15 mouse cellular contexts compared by ENCODE assay signal in genomic region chr2:64072158-64072557, GRCm38 (mm10).
"Had no signal": no experiment of that assay in that cellular context is flagged by ENCODE, and none has a peak within 500 bp of the region (broad histone marks: within the 10 kb centered on the region; RNA-seq: fewer than 3 reads in every experiment).

No protein-coding gene starts in this region.

- H3K9ac ChIP-seq: neural tube, embryonic 12.5 days; neural tube, embryonic 13.5 days; neural tube, embryonic 15.5 days; stomach, embryonic 15.5 days had no signal

- H3K4me2 ChIP-seq: neural tube, embryonic 12.5 days; neural tube, embryonic 13.5 days; neural tube, embryonic 15.5 days; stomach, embryonic 15.5 days had no signal

- H3K36me3 ChIP-seq: neural tube, embryonic 12.5 days; neural tube, embryonic 13.5 days; neural tube, embryonic 15.5 days; stomach, embryonic 15.5 days had no signal

- H3K27ac ChIP-seq: neural tube, embryonic 12.5 days; neural tube, embryonic 13.5 days; neural tube, embryonic 15.5 days; stomach, embryonic 15.5 days; stomach, postnatal 0 days had no signal

- DNase-seq: right cerebral cortex, adult 18-20 months; right cerebral cortex, postnatal 14 days; right cerebral cortex, postnatal 25 days; right cerebral cortex, postnatal 4 days; spleen, adult 18-20 months; thymus, adult 2 months; thymus, postnatal 14 days; thymus, postnatal 25 days; thymus, postnatal 36 days; thymus, postnatal 4 days had no signal

- H3K9me3 ChIP-seq: neural tube, embryonic 12.5 days; neural tube, embryonic 13.5 days; neural tube, embryonic 15.5 days; stomach, embryonic 15.5 days had no signal

- H3K4me3 ChIP-seq: neural tube, embryonic 12.5 days; neural tube, embryonic 13.5 days; neural tube, embryonic 15.5 days; stomach, embryonic 15.5 days had no signal

- H3K27me3 ChIP-seq: neural tube, embryonic 12.5 days; neural tube, embryonic 13.5 days; neural tube, embryonic 15.5 days; stomach, embryonic 15.5 days had no signal
